Mouse (Mus musculus): ENCODE measurements around the gene Ppargc1a.

The Ppargc1a gene

GRCm38 (mm10) chr5:51553251-51553650, 14.3 kb downstream of the Ppargc1a start:
- DNase-seq (ENCODE audit: extremely low read depth, low read depth, low spot score), result no peak

- no peak for DNase-seq (ENCODE audit: extremely low read depth, low read depth, low spot score)
Observed at GRCm38 (mm10) chr5:51552483-51553091, 14.9 kb downstream of the Ppargc1a start.

- no peak for DNase-seq (ENCODE audit: extremely low read depth, low read depth, low spot score)
Observed at GRCm38 (mm10) chr5:51551852-51552482, 15.6 kb downstream of the Ppargc1a start.

- no peak for DNase-seq (ENCODE audit: extremely low read depth, low read depth, low spot score)
Observed at GRCm38 (mm10) chr5:51547442-51548035, 20.0 kb downstream of the Ppargc1a start.

GRCm38 (mm10) chr5:51546817-51547216, 20.7 kb downstream of the Ppargc1a start:
- no peak for DNase-seq (ENCODE audit: extremely low read depth, low read depth, low spot score)

- no peak for DNase-seq (ENCODE audit: extremely low read depth, low read depth, low spot score)
Observed at GRCm38 (mm10) chr5:51545133-51546049, 22.1 kb downstream of the Ppargc1a start.

GRCm38 (mm10) chr5:51544141-51544735, 23.3 kb downstream of the Ppargc1a start:
- no peak for DNase-seq (ENCODE audit: extremely low read depth, low read depth, low spot score)

- DNase-seq (ENCODE audit: extremely low read depth, low read depth, low spot score), result no peak
Observed at GRCm38 (mm10) chr5:51541557-51541956, 26.0 kb downstream of the Ppargc1a start.

- DNase-seq (ENCODE audit: extremely low read depth, low read depth, low spot score), result no peak
Observed at GRCm38 (mm10) chr5:51540816-51541215, 26.7 kb downstream of the Ppargc1a start.

- DNase-seq (ENCODE audit: extremely low read depth, low read depth, low spot score), result no peak
Observed at GRCm38 (mm10) chr5:51539563-51539962, 28.0 kb downstream of the Ppargc1a start.

GRCm38 (mm10) chr5:51538319-51538718, 29.2 kb downstream of the Ppargc1a start:
- no peak for DNase-seq (ENCODE audit: extremely low read depth, low read depth, low spot score)

GRCm38 (mm10) chr5:51537646-51538030, 29.9 kb downstream of the Ppargc1a start:
- no peak for DNase-seq (ENCODE audit: extremely low read depth, low read depth, low spot score)

GRCm38 (mm10) chr5:51537009-51537645, 30.4 kb downstream of the Ppargc1a start:
- no peak for DNase-seq (ENCODE audit: extremely low read depth, low read depth, low spot score)

- DNase-seq (ENCODE audit: extremely low read depth, low read depth, low spot score), result no peak
Observed at GRCm38 (mm10) chr5:51534456-51534855, 33.1 kb downstream of the Ppargc1a start.

GRCm38 (mm10) chr5:51531286-51531685, 36.2 kb downstream of the Ppargc1a start:
- DNase-seq (ENCODE audit: extremely low read depth, low read depth, low spot score), result no peak

- no peak for DNase-seq (ENCODE audit: extremely low read depth, low read depth, low spot score)
Observed at GRCm38 (mm10) chr5:51529444-51529843, 38.1 kb downstream of the Ppargc1a start.

- no peak for DNase-seq (ENCODE audit: extremely low read depth, low read depth, low spot score)
Observed at GRCm38 (mm10) chr5:51528165-51528498, 39.4 kb downstream of the Ppargc1a start.

GRCm38 (mm10) chr5:51527498-51528164, 39.9 kb downstream of the Ppargc1a start:
- no peak for DNase-seq (ENCODE audit: extremely low read depth, low read depth, low spot score)

GRCm38 (mm10) chr5:51525858-51526257, 41.7 kb downstream of the Ppargc1a start:
- DNase-seq (ENCODE audit: extremely low read depth, low read depth, low spot score), result no peak

GRCm38 (mm10) chr5:51520807-51521206, 46.7 kb downstream of the Ppargc1a start:
- DNase-seq (ENCODE audit: extremely low read depth, low read depth, low spot score), result no peak
